27 mouse cellular contexts compared by ENCODE assay signal in genomic region chr5:128492541-128492940, GRCm38 (mm10). TPM values are rescaled to one million over a fixed set of nuclear protein-coding genes. Genes with fewer than 3 reads are reported as not detected.
DNase-seq lines count a peak whose midpoint lies in the region; ATAC-seq and TF ChIP-seq lines count a peak whose summit lies in the region.
"Had no signal": no experiment of that assay in that cellular context is flagged by ENCODE, and none has a peak within 500 bp of the region (broad histone marks: within the 10 kb centered on the region; RNA-seq: fewer than 3 reads in every experiment).

No protein-coding gene starts in this region.

- no peak for DNase-seq in forebrain, postnatal 0 days
- no peak for DNase-seq in forebrain, embryonic 10.5 days (ENCODE audit: extremely low spot score, low spot score)
- no peak for DNase-seq in left cerebral cortex, adult 2 months (ENCODE audit: extremely low spot score in 1 of 2, low spot score in 2 of 2)
- no peak for DNase-seq in left cerebral cortex, postnatal 25 days (ENCODE audit: low spot score in 2 of 2)
- peak; percentile 42 for DNase-seq in midbrain, postnatal 0 days (ENCODE audit: low spot score)
- no peak for DNase-seq in midbrain, embryonic 10.5 days (ENCODE audit: low spot score)
- no peak for DNase-seq in embryonic facial prominence, embryonic 10.5 days (ENCODE audit: low spot score)
- DNase-seq: adrenal gland, adult 8-10 months; adrenal gland, postnatal 25 days; cerebellum, adult 11 months; cerebellum, adult 2 months; cerebellum, adult 9-11 months; cerebellum, postnatal 25 days; gastrocnemius, adult 2 months; gastrocnemius, postnatal 14 days; heart, adult 11 months had no signal

- no peaks in the 10 kb centered on the region for H3K4me1 ChIP-seq in forebrain, postnatal 0 days (ENCODE audit: insufficient read depth)
- no peaks in the 10 kb centered on the region for H3K4me1 ChIP-seq in forebrain, embryonic 10.5 days
- no peaks in the 10 kb centered on the region for H3K4me1 ChIP-seq in midbrain, postnatal 0 days (ENCODE audit: insufficient read depth, low read length)
- no peaks in the 10 kb centered on the region for H3K4me1 ChIP-seq in midbrain, embryonic 10.5 days
- no peaks in the 10 kb centered on the region for H3K4me1 ChIP-seq in embryonic facial prominence, embryonic 10.5 days
- H3K4me1 ChIP-seq: embryonic facial prominence, embryonic 13.5 days; forebrain, embryonic 13.5 days; hindbrain, embryonic 13.5 days had no signal

- H3K36me3 ChIP-seq in forebrain, postnatal 0 days (ENCODE audit: insufficient read depth) = no peaks in the 10 kb centered on the region
- no peaks in the 10 kb centered on the region for H3K36me3 ChIP-seq in forebrain, embryonic 10.5 days (replicated peaks)
- H3K36me3 ChIP-seq in midbrain, postnatal 0 days (ENCODE audit: insufficient read depth, low read length) = no peaks in the 10 kb centered on the region
- H3K36me3 ChIP-seq in midbrain, embryonic 10.5 days = no peaks in the 10 kb centered on the region
- H3K36me3 ChIP-seq in embryonic facial prominence, embryonic 10.5 days (replicated peaks) = no peaks in the 10 kb centered on the region
- H3K36me3 ChIP-seq: embryonic facial prominence, embryonic 13.5 days; hindbrain, embryonic 13.5 days had no signal

- peak; percentile 56 for TF ChIP-seq CTCF in forebrain, postnatal 0 days (IDR thresholded peaks at IDR 0.05; ENCODE audit: low read depth)
- TF ChIP-seq CTCF in left cerebral cortex, adult 2 months (IDR thresholded peaks at IDR 0.05) = peak; percentile 32
- TF ChIP-seq CTCF in midbrain, postnatal 0 days (IDR thresholded peaks at IDR 0.05) = peak; percentile 63

- no peak overlapping the region for H3K4me3 ChIP-seq in forebrain, postnatal 0 days (ENCODE audit: low read depth, low read length)
- H3K4me3 ChIP-seq in forebrain, embryonic 10.5 days = no peak overlapping the region
- no peak overlapping the region for H3K4me3 ChIP-seq in left cerebral cortex, adult 2 months
- no peak overlapping the region for H3K4me3 ChIP-seq in midbrain, postnatal 0 days (ENCODE audit: low read depth, low read length)
- H3K4me3 ChIP-seq in midbrain, embryonic 10.5 days = no peak overlapping the region
- H3K4me3 ChIP-seq in embryonic facial prominence, embryonic 10.5 days = no peak overlapping the region
- H3K4me3 ChIP-seq: embryonic facial prominence, embryonic 13.5 days; erythroblast, embryonic 14.5 days; forebrain, embryonic 13.5 days; gastrocnemius, adult 2 months; hindbrain, embryonic 13.5 days had no signal

- no peak overlapping the region for H3K9ac ChIP-seq in forebrain, postnatal 0 days
- H3K9ac ChIP-seq in midbrain, postnatal 0 days (replicated peaks; ENCODE audit: low read length, poor library complexity, severe bottlenecking) = no peak overlapping the region
- H3K9ac ChIP-seq: embryonic facial prominence, embryonic 13.5 days; forebrain, embryonic 13.5 days; hindbrain, embryonic 13.5 days had no signal

- intact Hi-C loops in left cerebral cortex, adult 2 months (cut with DNase I) = no loop called here
- intact Hi-C loops in left cerebral cortex, postnatal 25 days (cut with DNase I) = no loop called here

- H3K9me3 ChIP-seq in forebrain, postnatal 0 days (ENCODE audit: low read length) = no peaks in the 10 kb centered on the region
- H3K9me3 ChIP-seq in forebrain, embryonic 10.5 days = no peaks in the 10 kb centered on the region; the same call in 1 of the 2 replicates
- H3K9me3 ChIP-seq in midbrain, postnatal 0 days (ENCODE audit: low read length) = no peaks in the 10 kb centered on the region
- H3K9me3 ChIP-seq in midbrain, embryonic 10.5 days (replicated peaks) = peaks cover 5% of the 10 kb centered on the region; the same call in 1 of the 2 replicates
- 0 out of 2 replicates have a peak, but pooled peaks cover 4% of the 10 kb centered on the region for H3K9me3 ChIP-seq in embryonic facial prominence, embryonic 10.5 days
- H3K9me3 ChIP-seq: forebrain, embryonic 13.5 days had no signal

- H3K27ac ChIP-seq in forebrain, postnatal 0 days (ENCODE audit: low read depth, low read length) = no peak overlapping the region
- no peak overlapping the region for H3K27ac ChIP-seq in forebrain, embryonic 10.5 days
- H3K27ac ChIP-seq in left cerebral cortex, adult 2 months = no peak overlapping the region
- no peak overlapping the region for H3K27ac ChIP-seq in midbrain, postnatal 0 days (ENCODE audit: low read depth, low read length)
- no peak overlapping the region for H3K27ac ChIP-seq in midbrain, embryonic 10.5 days (replicated peaks)
- H3K27ac ChIP-seq in embryonic facial prominence, embryonic 10.5 days (replicated peaks) = no peak overlapping the region
- H3K27ac ChIP-seq: embryonic facial prominence, embryonic 13.5 days; forebrain, embryonic 13.5 days; gastrocnemius, adult 2 months; hindbrain, embryonic 13.5 days had no signal

- H3K27me3 ChIP-seq in forebrain, postnatal 0 days (ENCODE audit: insufficient read depth, low read length) = no peaks in the 10 kb centered on the region
- no peaks in the 10 kb centered on the region for H3K27me3 ChIP-seq in forebrain, embryonic 10.5 days (ENCODE audit: poor library complexity, severe bottlenecking)
- H3K27me3 ChIP-seq in midbrain, postnatal 0 days (ENCODE audit: insufficient read depth, low read length) = no peaks in the 10 kb centered on the region
- H3K27me3 ChIP-seq in midbrain, embryonic 10.5 days (ENCODE audit: low read depth, poor library complexity, severe bottlenecking) = no peaks in the 10 kb centered on the region
- H3K27me3 ChIP-seq in embryonic facial prominence, embryonic 10.5 days (replicated peaks; ENCODE audit: low read depth, poor library complexity, severe bottlenecking) = no peaks in the 10 kb centered on the region
- H3K27me3 ChIP-seq: embryonic facial prominence, embryonic 13.5 days; forebrain, embryonic 13.5 days; hindbrain, embryonic 13.5 days had no signal

- WGBS in forebrain, postnatal 0 days = 87% methylated on average over 5 of the region's 5 CpGs
- whole genome bisulfite sequencing in forebrain, embryonic 10.5 days = 87% methylated on average over 5 of the region's 5 CpGs
- 82% methylated on average over 5 of the region's 5 CpGs for WGBS in midbrain, postnatal 0 days
- WGBS in midbrain, embryonic 10.5 days = 90% methylated on average over 5 of the region's 5 CpGs
- WGBS in embryonic facial prominence, embryonic 10.5 days = 83% methylated on average over 5 of the region's 5 CpGs

- no peak overlapping the region for H3K4me2 ChIP-seq in forebrain, postnatal 0 days (ENCODE audit: low read depth)
- no peak overlapping the region for H3K4me2 ChIP-seq in midbrain, postnatal 0 days (ENCODE audit: low read depth, low read length, poor library complexity, severe bottlenecking)
- H3K4me2 ChIP-seq: embryonic facial prominence, embryonic 13.5 days; forebrain, embryonic 13.5 days; heart, embryonic 11.5 days; hindbrain, embryonic 13.5 days had no signal

- no peak for ATAC-seq in forebrain, postnatal 0 days
- ATAC-seq in midbrain, postnatal 0 days (ENCODE audit: low FRiP score) = no peak
- ATAC-seq: activated CD4-positive, CD25-positive, alpha-beta regulatory T cell, adult 4 months; forebrain, embryonic 13.5 days; forebrain, embryonic 16.5 days; hindbrain, embryonic 16.5 days had no signal

RNA-seq across cellular contexts. Expression of gene Tmem132d, which starts 59.7 kb away (rescaled TPM):
- 8.8 and 13.0 TPM in 2 replicates for total RNA-seq in forebrain, postnatal 0 days (2014; rRNA removed)
- 2.0 and 2.3 TPM in 2 replicates for polyA plus RNA-seq in forebrain, postnatal 0 days (2015; fragmentation: Nextera tagmentation; extraction: Ambion mirVana)
- polyA plus RNA-seq in forebrain, embryonic 10.5 days (2016; fragmentation: Nextera tagmentation; extraction: Ambion mirVana) = 0.52 and 0.73 TPM in 2 replicates
- 10 to 100 TPM; 57.7 to 59.9 TPM for total RNA-seq in left cerebral cortex, adult 2 months (2021)
- 10 to 100 TPM; 49.4 to 59.1 TPM for total RNA-seq in left cerebral cortex, postnatal 25 days (2021)
- 14.7 and 16.9 TPM in 2 replicates for total RNA-seq in midbrain, postnatal 0 days (2014; rRNA removed)
- polyA plus RNA-seq in midbrain, postnatal 0 days (2015; fragmentation: Nextera tagmentation; extraction: Ambion mirVana) = 3.3 and 4.0 TPM in 2 replicates
- polyA plus RNA-seq in midbrain, embryonic 10.5 days (2016; fragmentation: Nextera tagmentation; extraction: Ambion mirVana) = 0.28 and 0.37 TPM in 2 replicates
- polyA plus RNA-seq in embryonic facial prominence, embryonic 10.5 days (2016; fragmentation: Nextera tagmentation; extraction: Ambion mirVana) = 0.18 and 0.85 TPM in 2 replicates
- total RNA-seq: adrenal gland, postnatal 25 days; common myeloid progenitor, adult 5-6 weeks; heart, adult 8-10 months; hematopoietic stem cell, adult 5-6 weeks had no signal
- polyA plus RNA-seq: activated CD4-positive, CD25-positive, alpha-beta regulatory T cell, adult 4 months; erythroblast, embryonic 14.5 days had no signal
